Mouse (Mus musculus): ENCODE measurements around the gene Clasp1. TPM values are rescaled to one million over a fixed set of nuclear protein-coding genes. Genes with fewer than 3 reads are reported as not detected.

Clasp1 gene
- polyA plus RNA-seq, 1 experiment from 2014 or later = 40.3 TPM

DNA sequence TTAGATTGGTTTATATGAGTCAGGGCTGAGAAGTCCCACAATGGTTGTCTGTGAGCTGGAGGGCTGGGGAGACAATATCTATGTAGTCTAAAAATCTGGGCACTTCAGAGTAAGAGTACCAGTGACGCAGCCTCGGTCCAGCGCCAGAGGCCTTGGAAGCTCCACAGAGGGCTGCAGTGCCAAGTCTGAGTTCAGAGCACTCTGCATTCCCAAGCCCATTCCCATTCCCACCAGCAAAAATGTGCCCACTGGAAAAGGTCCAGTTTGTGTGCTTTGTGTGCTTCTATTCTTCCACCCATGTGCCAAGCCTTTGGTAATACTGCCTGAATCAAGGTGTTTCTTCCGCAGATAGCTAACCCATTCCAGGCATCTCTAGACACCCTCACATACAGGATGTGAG is 49.0 kb downstream of the Clasp1 start:
- no peak overlapping the region for H3K4me3 ChIP-seq (ENCODE audit: low read depth, low read length)
- no peak overlapping the region for H3K4me2 ChIP-seq (ENCODE audit: low read depth, low read length)
- no peaks in the 10 kb centered on the region for H3K27me3 ChIP-seq (replicated peaks; ENCODE audit: control insufficient read depth, insufficient read depth, low read length)
- no peak for DNase-seq (ENCODE audit: low spot score)
- WGBS = 82% methylated on average over 4 of the region's 4 CpGs
- no peaks in the 10 kb centered on the region for H3K36me3 ChIP-seq (ENCODE audit: control insufficient read depth, insufficient read depth, low read length)
- H3K4me1 ChIP-seq (ENCODE audit: control insufficient read depth, insufficient read depth, low read length) = peaks cover 3% of the 10 kb centered on the region; the same call in 1 of the 2 replicates
- no peak overlapping the region for H3K27ac ChIP-seq (replicated peaks; ENCODE audit: low read depth, low read length)
- no peaks in the 10 kb centered on the region for H3K9me3 ChIP-seq (ENCODE audit: control insufficient read depth, low read length)
- ATAC-seq (ENCODE audit: low read depth) = no peak
- H3K9ac ChIP-seq (ENCODE audit: low read depth, low read length) = no peak overlapping the region

DNA sequence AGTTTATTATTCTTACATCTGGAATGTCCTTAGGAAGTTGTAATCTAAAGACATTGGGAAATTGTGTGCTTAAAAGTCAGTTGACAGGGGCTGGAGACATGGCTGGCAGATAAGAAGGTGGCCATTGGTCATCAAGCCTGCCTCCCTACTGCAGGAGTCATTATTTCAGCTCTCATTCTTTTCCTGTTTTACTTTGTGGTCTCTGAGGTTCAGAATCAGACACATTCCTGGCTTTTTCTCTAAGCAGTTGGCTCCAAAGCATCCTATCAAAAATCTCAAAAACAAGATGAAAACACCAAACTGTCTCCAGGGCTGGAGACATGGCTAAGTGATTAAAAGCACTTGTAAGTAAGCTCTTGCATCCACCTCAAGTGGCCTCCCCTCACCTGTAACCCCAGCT is 49.5 kb downstream of the Clasp1 start:
- H3K27me3 ChIP-seq (replicated peaks; ENCODE audit: control insufficient read depth, insufficient read depth, low read length) = no peaks in the 10 kb centered on the region
- H3K4me1 ChIP-seq (ENCODE audit: control insufficient read depth, insufficient read depth, low read length) = peaks cover 3% of the 10 kb centered on the region; the same call in 1 of the 2 replicates
- H3K9ac ChIP-seq (ENCODE audit: low read depth, low read length) = no peak overlapping the region
- no peaks in the 10 kb centered on the region for H3K36me3 ChIP-seq (ENCODE audit: control insufficient read depth, insufficient read depth, low read length)
- H3K9me3 ChIP-seq (ENCODE audit: control insufficient read depth, low read length) = no peaks in the 10 kb centered on the region
- H3K4me3 ChIP-seq (ENCODE audit: low read depth, low read length) = no peak overlapping the region
- DNase-seq (ENCODE audit: low spot score) (no peak), ATAC-seq (ENCODE audit: low read depth) (no peak)
- no peak overlapping the region for H3K4me2 ChIP-seq (ENCODE audit: low read depth, low read length)
- no peak overlapping the region for H3K27ac ChIP-seq (replicated peaks; ENCODE audit: low read depth, low read length)

GRCm38 (mm10) chr1:118440547-118440946 is 51.7 kb downstream of the Clasp1 start:
- no peaks in the 10 kb centered on the region for H3K9me3 ChIP-seq (ENCODE audit: control insufficient read depth, low read length)
- no peak overlapping the region for H3K4me3 ChIP-seq (ENCODE audit: low read depth, low read length)
- no peak overlapping the region for H3K4me2 ChIP-seq (ENCODE audit: low read depth, low read length)
- no peak overlapping the region for H3K9ac ChIP-seq (ENCODE audit: low read depth, low read length)
- no peaks in the 10 kb centered on the region for H3K27me3 ChIP-seq (replicated peaks; ENCODE audit: control insufficient read depth, insufficient read depth, low read length)
- DNase-seq (ENCODE audit: low spot score) (no peak), ATAC-seq (ENCODE audit: low read depth) (no peak)
- H3K36me3 ChIP-seq (ENCODE audit: control insufficient read depth, insufficient read depth, low read length) = no peaks in the 10 kb centered on the region
- H3K4me1 ChIP-seq (ENCODE audit: control insufficient read depth, insufficient read depth, low read length) = peaks cover 11% of the 10 kb centered on the region; the same call in 1 of the 2 replicates
- 84% methylated on average over 1 of the region's 1 CpGs for WGBS
- no peak overlapping the region for H3K27ac ChIP-seq (replicated peaks; ENCODE audit: low read depth, low read length)

GRCm38 (mm10) chr1:118444420-118444819 is 55.6 kb downstream of the Clasp1 start:
- no peak overlapping the region for H3K4me2 ChIP-seq (ENCODE audit: low read depth, low read length)
- no peak for ATAC-seq (ENCODE audit: low read depth)
- no peak overlapping the region for H3K9ac ChIP-seq (ENCODE audit: low read depth, low read length)
- no peak overlapping the region for H3K4me3 ChIP-seq (ENCODE audit: low read depth, low read length)
- 0 out of 2 replicates have a peak overlapping the region, but pooled peaks have one; percentile 7 for H3K27ac ChIP-seq (replicated peaks; ENCODE audit: low read depth, low read length)
- H3K27me3 ChIP-seq (replicated peaks; ENCODE audit: control insufficient read depth, insufficient read depth, low read length) = no peaks in the 10 kb centered on the region
- WGBS = 80% methylated on average over 7 of the region's 7 CpGs
- no peak for DNase-seq (ENCODE audit: low spot score)
- H3K9me3 ChIP-seq (ENCODE audit: control insufficient read depth, low read length) = no peaks in the 10 kb centered on the region
- no peaks in the 10 kb centered on the region for H3K36me3 ChIP-seq (ENCODE audit: control insufficient read depth, insufficient read depth, low read length)
- H3K4me1 ChIP-seq (ENCODE audit: control insufficient read depth, insufficient read depth, low read length) = 0 out of 2 replicates have a peak, but pooled peaks cover 9% of the 10 kb centered on the region

DNA sequence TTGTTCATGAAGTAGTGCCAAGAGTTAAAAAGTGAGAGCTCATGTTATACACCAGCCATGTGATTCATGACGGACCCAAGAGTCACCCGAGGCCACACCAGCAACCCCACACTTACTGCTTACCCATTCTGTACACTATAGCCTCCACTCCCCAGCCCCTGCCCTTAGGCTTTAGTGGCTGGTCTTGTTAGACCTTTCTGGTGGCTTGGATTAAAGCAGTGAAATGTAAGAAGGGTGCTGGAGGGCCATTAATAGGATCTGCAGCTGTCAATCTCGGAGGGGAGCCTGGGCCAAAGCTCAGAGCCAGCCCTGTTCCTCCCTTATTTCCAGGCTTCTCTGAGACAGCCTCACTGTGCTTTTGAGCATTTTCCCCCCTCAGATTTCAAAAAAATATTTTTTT is 56.1 kb downstream of the Clasp1 start:
- Histone ChIP-seq H3K27me3 (replicated peaks; ENCODE audit: control insufficient read depth, insufficient read depth, low read length) (no peaks in the 10 kb centered on the region), H3K4me1 (ENCODE audit: control insufficient read depth, insufficient read depth, low read length) (0 out of 2 replicates have a peak, but pooled peaks cover 9% of the 10 kb centered on the region), H3K4me3 (ENCODE audit: low read depth, low read length) (no peak overlapping the region), H3K9me3 (ENCODE audit: control insufficient read depth, low read length) (no peaks in the 10 kb centered on the region), H3K36me3 (ENCODE audit: control insufficient read depth, insufficient read depth, low read length) (no peaks in the 10 kb centered on the region), H3K4me2 (ENCODE audit: low read depth, low read length) (no peak overlapping the region), H3K9ac (ENCODE audit: low read depth, low read length) (no peak overlapping the region), H3K27ac (replicated peaks; ENCODE audit: low read depth, low read length) (0 out of 2 replicates have a peak overlapping the region, but pooled peaks have one; percentile 7)
- DNase-seq (ENCODE audit: low spot score) (no peak), ATAC-seq (ENCODE audit: low read depth) (peak; percentile 41; the same call in 1 of the 2 replicates)
- WGBS = 21% methylated on average over 3 of the region's 3 CpGs

- ATAC-seq (ENCODE audit: low read depth) (no peak), DNase-seq (ENCODE audit: low spot score) (no peak)
- Histone ChIP-seq H3K9ac (ENCODE audit: low read depth, low read length) (no peak overlapping the region), H3K27ac (replicated peaks; ENCODE audit: low read depth, low read length) (0 out of 2 replicates have a peak overlapping the region, but pooled peaks have one; percentile 7), H3K27me3 (replicated peaks; ENCODE audit: control insufficient read depth, insufficient read depth, low read length) (no peaks in the 10 kb centered on the region), H3K4me3 (ENCODE audit: low read depth, low read length) (no peak overlapping the region), H3K9me3 (ENCODE audit: control insufficient read depth, low read length) (no peaks in the 10 kb centered on the region), H3K4me2 (ENCODE audit: low read depth, low read length) (no peak overlapping the region), H3K36me3 (ENCODE audit: control insufficient read depth, insufficient read depth, low read length) (no peaks in the 10 kb centered on the region), H3K4me1 (ENCODE audit: control insufficient read depth, insufficient read depth, low read length) (0 out of 2 replicates have a peak, but pooled peaks cover 9% of the 10 kb centered on the region)
- WGBS = 60% methylated on average over 6 of the region's 6 CpGs
These were observed 56.6 kb downstream of the Clasp1 start for GRCm38 (mm10) chr1:118445441-118445840.

DNA sequence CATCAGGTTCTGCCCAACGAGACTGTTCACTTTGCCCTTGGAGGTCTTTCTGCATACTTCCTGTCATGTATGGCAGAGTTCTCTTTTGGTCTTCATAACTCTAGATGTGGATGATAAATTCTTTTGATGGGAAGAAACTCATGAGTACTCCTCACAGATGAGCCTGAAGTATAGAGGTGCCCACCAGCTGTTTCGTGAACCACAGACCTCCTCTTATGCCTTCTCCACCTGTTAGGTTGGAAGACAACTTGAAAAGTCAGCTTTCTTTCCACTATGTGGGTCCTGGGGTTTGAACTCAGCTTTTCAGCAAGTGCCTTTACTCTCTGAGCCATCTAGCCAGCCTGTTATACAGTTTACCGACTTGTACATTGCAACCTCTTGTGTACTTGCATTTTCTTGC is 57.1 kb downstream of the Clasp1 start:
- no peak overlapping the region for H3K4me3 ChIP-seq (ENCODE audit: low read depth, low read length)
- no peak overlapping the region for H3K4me2 ChIP-seq (ENCODE audit: low read depth, low read length)
- H3K36me3 ChIP-seq (ENCODE audit: control insufficient read depth, insufficient read depth, low read length) = no peaks in the 10 kb centered on the region
- H3K4me1 ChIP-seq (ENCODE audit: control insufficient read depth, insufficient read depth, low read length) = 0 out of 2 replicates have a peak, but pooled peaks cover 9% of the 10 kb centered on the region
- ATAC-seq (ENCODE audit: low read depth) (no peak), DNase-seq (ENCODE audit: low spot score) (no peak)
- no peaks in the 10 kb centered on the region for H3K27me3 ChIP-seq (replicated peaks; ENCODE audit: control insufficient read depth, insufficient read depth, low read length)
- no peak overlapping the region for H3K9ac ChIP-seq (ENCODE audit: low read depth, low read length)
- no peak overlapping the region for H3K27ac ChIP-seq (replicated peaks; ENCODE audit: low read depth, low read length)
- WGBS = 89% methylated on average over 3 of the region's 3 CpGs
- no peaks in the 10 kb centered on the region for H3K9me3 ChIP-seq (ENCODE audit: control insufficient read depth, low read length)

- Histone ChIP-seq H3K4me3 (ENCODE audit: low read depth, low read length) (no peak overlapping the region), H3K4me2 (ENCODE audit: low read depth, low read length) (no peak overlapping the region), H3K27me3 (replicated peaks; ENCODE audit: control insufficient read depth, insufficient read depth, low read length) (no peaks in the 10 kb centered on the region), H3K9me3 (ENCODE audit: control insufficient read depth, low read length) (no peaks in the 10 kb centered on the region), H3K36me3 (ENCODE audit: control insufficient read depth, insufficient read depth, low read length) (no peaks in the 10 kb centered on the region), H3K9ac (ENCODE audit: low read depth, low read length) (no peak overlapping the region), H3K27ac (replicated peaks; ENCODE audit: low read depth, low read length) (no peak overlapping the region), H3K4me1 (ENCODE audit: control insufficient read depth, insufficient read depth, low read length) (0 out of 2 replicates have a peak, but pooled peaks cover 9% of the 10 kb centered on the region)
- 88% methylated on average over 2 of the region's 2 CpGs for WGBS
- DNase-seq (ENCODE audit: low spot score) (no peak), ATAC-seq (ENCODE audit: low read depth) (no peak)
These were observed 58.3 kb downstream of the Clasp1 start for GRCm38 (mm10) chr1:118447131-118447530.

GRCm38 (mm10) chr1:118448214-118448613 is 59.4 kb downstream of the Clasp1 start:
- DNase-seq (ENCODE audit: low spot score) (no peak), ATAC-seq (ENCODE audit: low read depth) (no peak)
- WGBS = 89% methylated on average over 1 of the region's 1 CpGs
- no peak overlapping the region for H3K4me3 ChIP-seq (ENCODE audit: low read depth, low read length)
- H3K4me2 ChIP-seq (ENCODE audit: low read depth, low read length) = no peak overlapping the region
- H3K27ac ChIP-seq (replicated peaks; ENCODE audit: low read depth, low read length) = no peak overlapping the region
- no peak overlapping the region for H3K9ac ChIP-seq (ENCODE audit: low read depth, low read length)
- H3K36me3 ChIP-seq (ENCODE audit: control insufficient read depth, insufficient read depth, low read length) = no peaks in the 10 kb centered on the region
- no peaks in the 10 kb centered on the region for H3K9me3 ChIP-seq (ENCODE audit: control insufficient read depth, low read length)
- no peaks in the 10 kb centered on the region for H3K27me3 ChIP-seq (replicated peaks; ENCODE audit: control insufficient read depth, insufficient read depth, low read length)
- H3K4me1 ChIP-seq (ENCODE audit: control insufficient read depth, insufficient read depth, low read length) = 0 out of 2 replicates have a peak, but pooled peaks cover 9% of the 10 kb centered on the region

Measured in embryonic facial prominence, embryonic 14.5 days (tissue).